Mouse (Mus musculus) testis, adult 2 months (tissue): ENCODE measurements around the gene Prdm15.

Experiments used
- CTCF ChIP-seq: fragments of 200-500 bp; IDR thresholded peaks from 2 replicates; pipeline ENCODE4 v1.5.1; 2012; ENCODE audit warnings: low read depth, mild to moderate bottlenecking, inconsistent platforms, low read length, moderate library complexity; ENCODE audit not compliant: control insufficient read depth, insufficient read depth, insufficient replicate concordance
- POLR2A ChIP-seq: fragments of 200-500 bp; IDR thresholded peaks from 2 replicates; pipeline ENCODE4 v1.6.1; 2012; ENCODE audit warnings: low read depth, mild to moderate bottlenecking, inconsistent platforms, low read length, moderate library complexity; ENCODE audit not compliant: control insufficient read depth

DNA sequence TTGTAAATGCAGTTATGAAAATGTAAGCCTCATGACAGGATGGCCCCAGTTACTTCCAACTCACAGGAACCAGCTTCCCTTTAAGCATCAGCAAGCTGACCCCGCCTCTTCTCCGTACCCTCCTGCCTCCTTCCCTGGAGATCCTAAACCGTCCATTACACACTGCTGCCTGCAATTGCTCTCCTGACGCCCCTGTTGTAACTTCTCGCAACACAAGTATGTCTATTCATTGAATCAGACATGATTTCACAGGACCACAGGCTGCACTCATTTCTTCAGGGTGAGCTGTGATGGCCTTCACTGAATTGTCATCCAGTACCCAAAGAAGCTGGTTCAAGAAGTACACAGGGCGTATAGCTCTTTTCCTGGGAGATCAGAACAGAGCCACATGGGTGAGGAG is 2.8 kb downstream of the Prdm15 start:
- TF ChIP-seq CTCF (no peak), POLR2A (no peak)
